Mouse (Mus musculus): Measurements from ENCODE around the gene Mettl2. TPM values are rescaled to one million over a fixed set of nuclear protein-coding genes. Genes with fewer than 3 reads are reported as not detected.

Mettl2 gene
- total RNA-seq, 2 experiments from 2014 or later, result 4.7 to 6.5 TPM

Other genes with a start within 250 kb of the Mettl2 start
- gene Efcab3, start 62.8 kb upstream of the Mettl2 start, total RNA-seq (2015; ENCODE audit: low replicate concordance), result not detected in 2 replicates
- gene Efcab3, start 62.8 kb upstream of the Mettl2 start, total RNA-seq (2017; ENCODE audit: low replicate concordance), result not detected in 2 replicates
- not detected in 2 replicates for gene Gm10842, start 20.5 kb downstream of the Mettl2 start, total RNA-seq (2015; ENCODE audit: low replicate concordance)
- gene Gm10842, start 20.5 kb downstream of the Mettl2 start, total RNA-seq (2017; ENCODE audit: low replicate concordance), result not detected in 2 replicates
- gene Tlk2, start 52.4 kb downstream of the Mettl2 start, total RNA-seq (2015; ENCODE audit: low replicate concordance), result 27.2 and 36.3 TPM in 2 replicates
- 67.6 and 70.0 TPM in 2 replicates for gene Tlk2, start 52.4 kb downstream of the Mettl2 start, total RNA-seq (2017; ENCODE audit: low replicate concordance)
- 0.63 TPM in 1 of 2 replicates, not detected in the other for gene Mrc2, start 166.2 kb downstream of the Mettl2 start, total RNA-seq (2015; ENCODE audit: low replicate concordance)
- gene Mrc2, start 166.2 kb downstream of the Mettl2 start, total RNA-seq (2017; ENCODE audit: low replicate concordance), result not detected in 2 replicates

Measured in erythroblast, adult 5-6 weeks (primary cell).